Mouse (Mus musculus): ENCODE measurements around the gene Prss41.

- no peak for TF ChIP-seq CTCF (IDR thresholded peaks at IDR 0.05; ENCODE audit: low read depth, low read length)
- no peak for TF ChIP-seq POLR2A (IDR thresholded peaks at IDR 0.05; ENCODE audit: insufficient read depth, low read length)
These were observed 21.9 kb downstream of the Prss41 start for GRCm38 (mm10) chr17:23822094-23822493.

Measured in ES-Bruce4 (cell line).